Mouse (Mus musculus) erythroblast, embryonic 14.5 days (primary cell): Measurements from ENCODE around the gene Scp2d1.

Source experiments
- GATA1 ChIP-seq: IDR thresholded peaks from 2 replicates; pipeline ENCODE4 v1.6.1; 2012; ENCODE audit warnings: low read length, inconsistent platforms, mixed read lengths
- TAL1 ChIP-seq: IDR thresholded peaks from 3 replicates; pipeline ENCODE4 v1.6.1; 2012; ENCODE audit warnings: low read length, inconsistent platforms, mixed read lengths

- TF ChIP-seq GATA1: no peak
- TF ChIP-seq TAL1: no peak
Measured at GRCm38 (mm10) chr2:144781871-144782270, 41.6 kb upstream of the Scp2d1 start.
